In genomic region chr6:51524321-51524931, GRCm38 (mm10) we compare ENCODE assay signal across 8 mouse cellular contexts. TPM values are rescaled to one million over a fixed set of nuclear protein-coding genes. Genes with fewer than 3 reads are reported as not detected.
A peak's percentile ranks its signal among the peaks of the same experiment; 100 is the strongest.
DNase-seq lines count a peak whose midpoint lies in the region; ATAC-seq and TF ChIP-seq lines count a peak whose summit lies in the region.

No protein-coding gene starts in this region.

- H3K9ac ChIP-seq in limb, embryonic 15.5 days, result peak overlapping the region; percentile 63

- no peaks in the 10 kb centered on the region for H3K9me3 ChIP-seq in embryonic facial prominence, embryonic 10.5 days
- no peaks in the 10 kb centered on the region for H3K9me3 ChIP-seq in limb, embryonic 15.5 days

- intact Hi-C loops in heart, postnatal 25 days (cut with DNase I), result no loop called here
- intact Hi-C loops in heart, postnatal 36 days (cut with DNase I), result no loop called here

- peak overlapping the region; percentile 45 for H3ac ChIP-seq in myocyte (ENCODE audit: control insufficient read depth, insufficient read length)

- no peak for ATAC-seq in limb, embryonic 15.5 days (ENCODE audit: insufficient number of reproducible peaks, low FRiP score, low TSS enrichment, low read depth)

- H3K27ac ChIP-seq in embryonic facial prominence, embryonic 10.5 days (replicated peaks), result peak overlapping the region; percentile 86
- no peak overlapping the region for H3K27ac ChIP-seq in limb, embryonic 15.5 days

- WGBS in embryonic facial prominence, embryonic 10.5 days, result 3% methylated on average over 21 of the region's 21 CpGs
- 2% methylated on average over 21 of the region's 21 CpGs for WGBS in limb, embryonic 15.5 days

- H3K27me3 ChIP-seq in embryonic facial prominence, embryonic 10.5 days (replicated peaks; ENCODE audit: low read depth, poor library complexity, severe bottlenecking), result no peaks in the 10 kb centered on the region
- no peaks in the 10 kb centered on the region for H3K27me3 ChIP-seq in limb, embryonic 15.5 days
- H3K27me3 ChIP-seq in myocyte (ENCODE audit: control insufficient read depth, insufficient read depth, insufficient read length), result no peaks in the 10 kb centered on the region

- peak overlapping the region; percentile 81 for H3K4me3 ChIP-seq in embryonic facial prominence, embryonic 10.5 days
- peak overlapping the region; percentile 65 for H3K4me3 ChIP-seq in limb, embryonic 15.5 days
- peak overlapping the region; percentile 34 for H3K4me3 ChIP-seq in myocyte

- no peaks in the 10 kb centered on the region for H3K79me2 ChIP-seq in myocyte (ENCODE audit: control insufficient read depth, insufficient read depth)

- peak; percentile 47 to 62 for DNase-seq in heart, adult 18-20 months
- no peak for DNase-seq in heart, postnatal 25 days (ENCODE audit: low spot score)
- peak; percentile 47 for DNase-seq in NIH3T3 (ENCODE audit: low read depth)
- peak; percentile 88 for DNase-seq in embryonic facial prominence, embryonic 10.5 days (ENCODE audit: low spot score)
- peak; percentile 32 to 38 for DNase-seq in heart, postnatal 36 days
- DNase-seq in urinary bladder, postnatal 14 days (ENCODE audit: low spot score), result no peak

- peaks cover 11% of the 10 kb centered on the region for H3K4me1 ChIP-seq in embryonic facial prominence, embryonic 10.5 days
- 0 out of 2 replicates have a peak, but pooled peaks cover 7% of the 10 kb centered on the region for H3K4me1 ChIP-seq in limb, embryonic 15.5 days

- H3K36me3 ChIP-seq in embryonic facial prominence, embryonic 10.5 days (replicated peaks), result no peaks in the 10 kb centered on the region
- H3K36me3 ChIP-seq in limb, embryonic 15.5 days, result no peaks in the 10 kb centered on the region
- no peaks in the 10 kb centered on the region for H3K36me3 ChIP-seq in myocyte (ENCODE audit: control insufficient read depth, insufficient read depth)

- H3K4me2 ChIP-seq in limb, embryonic 15.5 days, result peak overlapping the region; percentile 93
- peak overlapping the region; percentile 90 for H3K4me2 ChIP-seq in myocyte (ENCODE audit: low read depth)

- no peak for TF ChIP-seq POLR2A in myocyte (IDR thresholded peaks at IDR 0.05; ENCODE audit: insufficient read length, low read depth)

TF ChIP-seq in myocyte, 11 proteins besides CTCF, POLR2A, EP300 and RAD21:
- no peak for TF ChIP-seq SRF (IDR thresholded peaks at IDR 0.05; ENCODE audit: control insufficient read depth, insufficient read length, low read depth)
- TF ChIP-seq POLR2AphosphoS2 (IDR thresholded peaks at IDR 0.05; ENCODE audit: insufficient read length, low read depth), result no peak
- no peak for TF ChIP-seq E2F4 (IDR thresholded peaks at IDR 0.05; ENCODE audit: insufficient read depth)
- TF ChIP-seq TCF3 (IDR thresholded peaks at IDR 0.05; ENCODE audit: insufficient read length, low read depth), result no peak
- TF ChIP-seq MYOG (IDR thresholded peaks at IDR 0.05; ENCODE audit: control insufficient read depth in 1 of 3, insufficient read depth in 1 of 3, insufficient read length in 2 of 3, low read depth in 2 of 3), result no peak
- TF ChIP-seq MYOD1 (IDR thresholded peaks at IDR 0.05; ENCODE audit: control insufficient read depth in 1 of 3, insufficient read length in 2 of 3, low read depth in 2 of 3), result no peak
- TF ChIP-seq TCF12 (IDR thresholded peaks at IDR 0.05; ENCODE audit: insufficient read depth, poor library complexity, severe bottlenecking), result no peak
- no peak for TF ChIP-seq MAX (IDR thresholded peaks at IDR 0.05; ENCODE audit: low read depth)
- TF ChIP-seq USF1 (IDR thresholded peaks at IDR 0.05; ENCODE audit: low read depth), result no peak

RNA-seq across cellular contexts. Expression of gene Snx10, which starts 0.7 kb away (rescaled TPM):
- 10 to 100 TPM; 13.9 to 15.9 TPM for total RNA-seq in heart, adult 18-20 months (2021)
- 10 to 100 TPM; 10.2 to 11.3 TPM for total RNA-seq in heart, postnatal 25 days (2021)
- polyA plus RNA-seq in embryonic facial prominence, embryonic 10.5 days (2016; fragmentation: Nextera tagmentation; extraction: Ambion mirVana), result 22.7 and 24.0 TPM in 2 replicates
- 10 to 100 TPM; 11.7 to 12.6 TPM for total RNA-seq in heart, postnatal 36 days (2021)
- 10.0 and 13.0 TPM in 2 replicates for polyA plus RNA-seq in limb, embryonic 15.5 days (2015; fragmentation: Nextera tagmentation; extraction: Ambion mirVana)
- polyA plus RNA-seq in myocyte (2012; fragmentation: generic; extraction: Trizol), result 3.3 TPM

RNA-seq across cellular contexts. Expression of gene Cbx3, which starts 54.3 kb away (rescaled TPM):
- total RNA-seq in heart, adult 18-20 months (2021), result 10 to 100 TPM; 61.9 to 63.4 TPM
- total RNA-seq in heart, postnatal 25 days (2021), result 10 to 100 TPM; 64.6 to 73.5 TPM
- polyA plus RNA-seq in embryonic facial prominence, embryonic 10.5 days (2016; fragmentation: Nextera tagmentation; extraction: Ambion mirVana), result 700 and 747 TPM in 2 replicates
- 10 to 100 TPM; 61.7 to 69.7 TPM for total RNA-seq in heart, postnatal 36 days (2021)
- polyA plus RNA-seq in limb, embryonic 15.5 days (2015; fragmentation: Nextera tagmentation; extraction: Ambion mirVana), result 369 and 396 TPM in 2 replicates
- 35.6 TPM for polyA plus RNA-seq in myocyte (2012; fragmentation: generic; extraction: Trizol)

RNA-seq across cellular contexts. Expression of gene Hnrnpa2b1, which starts 54.7 kb away (rescaled TPM):
- 100 to 1,000 TPM; 437 to 447 TPM for total RNA-seq in heart, adult 18-20 months (2021)
- 100 to 1,000 TPM; 387 to 461 TPM for total RNA-seq in heart, postnatal 25 days (2021)
- polyA plus RNA-seq in embryonic facial prominence, embryonic 10.5 days (2016; fragmentation: Nextera tagmentation; extraction: Ambion mirVana), result 2,407 and 2,547 TPM in 2 replicates
- 100 to 1,000 TPM; 408 to 439 TPM for total RNA-seq in heart, postnatal 36 days (2021)
- 1,549 and 1,691 TPM in 2 replicates for polyA plus RNA-seq in limb, embryonic 15.5 days (2015; fragmentation: Nextera tagmentation; extraction: Ambion mirVana)
- polyA plus RNA-seq in myocyte (2012; fragmentation: generic; extraction: Trizol), result 275 TPM

Comparison
In these comparisons a context has a peak if more than half of its experiments do, and no peak if none do; other contexts are left out.
1. DNase-seq: peak in heart, adult 18-20 months (2 of 2), NIH3T3 (single experiment), embryonic facial prominence, embryonic 10.5 days (single experiment) and heart, postnatal 36 days (2 of 2); none in heart, postnatal 25 days (single experiment) and urinary bladder, postnatal 14 days (single experiment).
2. Peak in every context shown above with its lines, with median percentiles within 50 percentile points of each other: H3K4me3 ChIP-seq.